Mouse (Mus musculus): Measurements from ENCODE around the gene Tmem59l. TPM values are rescaled to one million over a fixed set of nuclear protein-coding genes. Genes with fewer than 3 reads are reported as not detected.

Tmem59l gene
- total RNA-seq, 4 experiments from 2014 or later: 284 to 307 (median 293) TPM

Other genes with a start within 250 kb of the Tmem59l start
- gene Homer3, start 204.5 kb downstream of the Tmem59l start, total RNA-seq (2022): 10 to 100 TPM; 74.1 to 89.8 (median 80.1) TPM
- gene Ddx49, start 184.9 kb downstream of the Tmem59l start, total RNA-seq (2022): 10 to 100 TPM; 49.2 to 55.5 (median 54.6) TPM
- 100 to 1,000 TPM; 127 to 152 (median 135) TPM for gene Cope, start 184.8 kb downstream of the Tmem59l start, total RNA-seq (2022)
- gene Cers1, start 171.6 kb downstream of the Tmem59l start, total RNA-seq (2022): 100 to 1,000 TPM in 3 of 4 experiments, 10 to 100 TPM in 1; 99.3 to 118 (median 106) TPM
- 10 to 100 TPM in 2 of 4 experiments, 1 to 10 TPM in 1, not detected in 1; 4.8 to 16.4 (median 11.3) TPM for gene Gdf1, start 157.5 kb downstream of the Tmem59l start, total RNA-seq (2022)
- gene Upf1, start 134.1 kb downstream of the Tmem59l start, total RNA-seq (2022): 10 to 100 TPM; 57.9 to 73.1 (median 65.4) TPM
- 1 to 10 TPM in 1 of 4 experiments, under 1 TPM in 3; 0.31 to 1.4 (median 0.73) TPM for gene Comp, start 113.8 kb downstream of the Tmem59l start, total RNA-seq (2022)
- 100 to 1,000 TPM; 154 to 203 (median 177) TPM for gene Crtc1, start 47.8 kb downstream of the Tmem59l start, total RNA-seq (2022)
- 10 to 100 TPM; 48.4 to 56.6 (median 53.1) TPM for gene Klhl26, start 10.4 kb downstream of the Tmem59l start, total RNA-seq (2022)
- 10 to 100 TPM; 20.4 to 31.5 (median 30.1) TPM for gene Crlf1, start 5.8 kb upstream of the Tmem59l start, total RNA-seq (2022)
- gene Rex1bd, start 19.4 kb upstream of the Tmem59l start, total RNA-seq (2022): 100 to 1,000 TPM in 2 of 4 experiments, 10 to 100 TPM in 2; 86.4 to 104 (median 97.3) TPM
- gene Uba52, start 23.4 kb upstream of the Tmem59l start, total RNA-seq (2022): 1,000 to 10,000 TPM in 2 of 4 experiments, 100 to 1,000 TPM in 2; 772 to 1,065 (median 933) TPM
- gene Fkbp8, start 40.4 kb upstream of the Tmem59l start, total RNA-seq (2022): 100 to 1,000 TPM; 420 to 440 (median 425) TPM
- 10 to 100 TPM; 36.7 to 46.9 (median 39.6) TPM for gene Kxd1, start 40.6 kb upstream of the Tmem59l start, total RNA-seq (2022)
- 10 to 100 TPM; 19.6 to 22.0 (median 20.8) TPM for gene Ell, start 52.1 kb upstream of the Tmem59l start, total RNA-seq (2022)
- gene Isyna1, start 107.0 kb upstream of the Tmem59l start, total RNA-seq (2022): 10 to 100 TPM; 42.8 to 55.9 (median 51.8) TPM
- 100 to 1,000 TPM; 196 to 262 (median 224) TPM for gene Ssbp4, start 121.5 kb upstream of the Tmem59l start, total RNA-seq (2022)
- 1 to 10 TPM in 2 of 4 experiments, under 1 TPM in 2; 0.24 to 1.6 (median 1.1) TPM for gene Lrrc25, start 128.8 kb upstream of the Tmem59l start, total RNA-seq (2022)
- gene Gdf15, start 145.1 kb upstream of the Tmem59l start, total RNA-seq (2022): not detected
- gene Pgpep1, start 173.0 kb upstream of the Tmem59l start, total RNA-seq (2022): 10 to 100 TPM; 19.8 to 34.7 (median 23.3) TPM
- 10 to 100 TPM; 57.1 to 66.2 (median 64.1) TPM for gene Lsm4, start 185.9 kb upstream of the Tmem59l start, total RNA-seq (2022)
- gene Jund, start 211.6 kb upstream of the Tmem59l start, total RNA-seq (2022): 100 to 1,000 TPM; 149 to 190 (median 160) TPM
- under 1 TPM in 2 of 4 experiments, not detected in 2; 0.14 to 0.16 TPM for gene Iqcn, start 216.1 kb upstream of the Tmem59l start, total RNA-seq (2022)
- gene Gm3336, start 231.2 kb upstream of the Tmem59l start, total RNA-seq (2022): not detected
- gene Pde4c, start 236.4 kb upstream of the Tmem59l start, total RNA-seq (2022): 1 to 10 TPM; 1.1 to 2.9 (median 1.5) TPM

All from layer of hippocampus, adult 8-10 months (tissue).